Mouse (Mus musculus) forebrain, embryonic 10.5 days (tissue): ENCODE results near the gene Cacna1a. TPM values are rescaled to one million over a fixed set of nuclear protein-coding genes. Genes with fewer than 3 reads are reported as not detected.

ENCODE experiments used
- DNase-seq: peaks from one replicate; pipeline ENCODE4 v3.0.0-alpha.2; 2017; ENCODE audit warnings: low spot score; ENCODE audit errors: extremely low spot score
- H3K27ac ChIP-seq: fragments of 300-500 bp; sonication (generic); 2 replicates; pipeline ENCODE4 v1.5.1; 2016; ENCODE audit warnings: mild to moderate bottlenecking
- H3K27me3 ChIP-seq: fragments of 300-500 bp; sonication (generic); 2 replicates; pipeline ENCODE4 v1.6.1; 2016; ENCODE audit warnings: mild to moderate bottlenecking; ENCODE audit not compliant: poor library complexity, severe bottlenecking
- H3K36me3 ChIP-seq: fragments of 300-500 bp; sonication (generic); replicated peaks from 2 replicates; pipeline ENCODE4 v1.6.1; 2016; ENCODE audit warnings: mild to moderate bottlenecking, moderate library complexity
- H3K4me1 ChIP-seq: fragments of 300-500 bp; sonication (generic); 2 replicates; pipeline ENCODE4 v1.6.1; 2016
- H3K4me3 ChIP-seq: fragments of 300-500 bp; sonication (generic); 2 replicates; pipeline ENCODE4 v1.5.1; 2016; ENCODE audit warnings: mild to moderate bottlenecking, moderate library complexity
- H3K9me3 ChIP-seq: fragments of 300-500 bp; sonication (generic); 2 replicates; pipeline ENCODE4 v1.6.1; 2016; ENCODE audit warnings: mild to moderate bottlenecking, moderate library complexity
- WGBS: fragments of 180-500 bp; shearing (Covaris S2); methylation state at CpG from one replicate; pipeline ENCODE4 v1.1.7; 2016; 5-methylcytosine and 5-hydroxymethylcytosine counted together
- polyA plus RNA-seq: library from polyadenylated mRNA; unstranded; fragments of >200 nt; fragmentation: Nextera tagmentation; extraction: Ambion mirVana; gene quantifications from 2 replicates; pipeline ENCODE4 v1.2.1, GENCODE M21; 2016

Cacna1a gene
- polyA plus RNA-seq, 1 experiment from 2014 or later: 7.4 TPM

DNA sequence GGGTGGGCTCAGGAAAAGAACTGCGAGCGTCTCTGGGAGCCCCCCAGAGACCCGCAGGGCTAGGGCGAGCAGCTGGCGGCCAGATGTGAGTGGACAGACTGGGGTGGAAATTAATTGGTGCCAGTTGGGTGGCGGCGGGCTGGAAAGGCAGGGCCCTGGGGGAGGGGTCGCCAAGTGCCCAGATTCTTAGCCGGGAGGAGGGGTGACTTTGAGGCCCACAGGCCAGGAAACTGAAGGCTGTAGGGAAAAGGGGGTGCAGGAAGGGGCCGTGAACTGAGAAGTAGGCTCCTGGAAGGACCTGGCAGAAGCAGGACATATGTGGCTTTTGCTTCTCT lies 267.9 kb downstream of the Cacna1a start:
- H3K4me3 ChIP-seq: peak overlapping the region; percentile 53
- peak overlapping the region; percentile 95 for H3K27ac ChIP-seq
- no peaks in the 10 kb centered on the region for H3K9me3 ChIP-seq
- no peaks in the 10 kb centered on the region for H3K27me3 ChIP-seq
- no peaks in the 10 kb centered on the region for H3K36me3 ChIP-seq
- WGBS: 1% methylated on average over 10 of the region's 10 CpGs
- H3K4me1 ChIP-seq: peaks cover 76% of the 10 kb centered on the region
- DNase-seq: peak; percentile 83

DNA sequence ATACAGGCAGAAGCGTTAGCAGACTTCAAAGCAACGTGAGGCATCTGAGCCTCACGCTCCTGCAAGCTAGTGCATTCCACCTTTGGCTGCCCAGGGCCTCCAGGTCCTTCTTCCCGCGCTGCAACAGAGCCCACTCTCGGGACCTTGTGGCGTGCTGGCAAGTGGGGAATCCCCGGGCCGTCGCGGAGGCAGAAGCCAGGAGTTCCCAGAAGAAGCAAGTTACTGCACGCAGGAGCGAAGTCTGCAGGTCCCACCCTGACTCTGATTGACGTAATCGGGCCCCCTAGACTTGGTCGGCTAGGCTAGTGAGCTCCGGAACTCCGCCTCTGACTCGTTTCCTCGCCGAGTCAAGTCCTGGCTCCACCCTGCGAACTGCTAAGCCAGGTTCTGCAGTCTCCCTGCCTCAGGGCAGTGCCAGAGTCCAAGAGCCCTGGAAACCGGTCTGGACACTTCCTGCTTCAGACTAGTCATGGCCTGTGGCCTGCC lies 268.4 kb downstream of the Cacna1a start:
- Histone ChIP-seq H3K27ac (peak overlapping the region; percentile 95), H3K4me3 (peak overlapping the region; percentile 53), H3K36me3 (no peaks in the 10 kb centered on the region), H3K4me1 (peaks cover 78% of the 10 kb centered on the region), H3K9me3 (no peaks in the 10 kb centered on the region), H3K27me3 (no peaks in the 10 kb centered on the region)
- DNase-seq: peak; percentile 71
- 1% methylated on average over 23 of the region's 23 CpGs for WGBS

DNA sequence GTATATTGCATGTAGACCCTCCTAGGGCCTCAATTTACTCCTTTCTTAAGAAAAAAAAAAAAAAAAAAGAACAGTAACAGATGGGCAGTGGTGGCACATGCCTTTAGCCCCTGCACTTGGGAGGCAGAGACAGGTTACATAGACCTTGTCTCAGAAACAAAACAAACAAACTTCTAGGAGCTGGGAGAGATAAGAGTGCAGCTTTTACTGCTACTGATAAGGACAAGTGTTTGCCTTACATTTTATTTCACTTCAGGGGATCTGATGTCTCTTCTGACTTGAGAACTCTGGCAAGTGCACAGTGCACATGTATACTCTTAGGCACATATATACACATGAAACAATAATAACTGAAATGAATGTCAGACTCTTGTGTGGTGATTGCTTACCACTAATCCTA lies 269.0 kb downstream of the Cacna1a start:
- DNase-seq: no peak
- Histone ChIP-seq H3K27me3 (no peaks in the 10 kb centered on the region), H3K4me1 (peaks cover 83% of the 10 kb centered on the region), H3K4me3 (peak overlapping the region; percentile 53), H3K9me3 (no peaks in the 10 kb centered on the region), H3K27ac (peak overlapping the region; percentile 95), H3K36me3 (no peaks in the 10 kb centered on the region)

DNA sequence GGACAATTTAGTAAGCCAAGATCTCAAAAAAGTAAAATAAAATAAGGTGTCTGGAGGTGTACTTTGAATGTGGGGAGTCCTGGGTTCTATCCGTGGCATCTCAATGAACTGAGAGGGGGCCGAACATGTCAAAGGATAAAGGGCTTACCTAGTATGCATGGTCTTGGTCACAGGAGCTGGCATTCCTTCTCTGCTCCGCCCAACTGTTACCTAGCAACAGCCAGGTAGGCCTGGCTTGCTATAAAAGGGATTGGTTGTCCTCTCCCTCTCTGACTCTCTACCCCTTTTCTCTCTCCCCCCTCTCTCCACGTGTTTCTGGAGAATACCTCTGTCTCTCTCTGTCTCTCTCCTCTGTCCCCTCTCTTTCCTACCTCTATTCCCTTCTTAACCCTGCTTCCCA lies 269.4 kb downstream of the Cacna1a start:
- Histone ChIP-seq H3K36me3 (no peaks in the 10 kb centered on the region), H3K27ac (peak overlapping the region; percentile 95), H3K4me1 (peaks cover 83% of the 10 kb centered on the region), H3K4me3 (peak overlapping the region; percentile 53; the same call in 1 of the 2 replicates), H3K27me3 (no peaks in the 10 kb centered on the region), H3K9me3 (no peaks in the 10 kb centered on the region)
- 38% methylated on average over 4 of the region's 4 CpGs for WGBS
- no peak for DNase-seq

DNA sequence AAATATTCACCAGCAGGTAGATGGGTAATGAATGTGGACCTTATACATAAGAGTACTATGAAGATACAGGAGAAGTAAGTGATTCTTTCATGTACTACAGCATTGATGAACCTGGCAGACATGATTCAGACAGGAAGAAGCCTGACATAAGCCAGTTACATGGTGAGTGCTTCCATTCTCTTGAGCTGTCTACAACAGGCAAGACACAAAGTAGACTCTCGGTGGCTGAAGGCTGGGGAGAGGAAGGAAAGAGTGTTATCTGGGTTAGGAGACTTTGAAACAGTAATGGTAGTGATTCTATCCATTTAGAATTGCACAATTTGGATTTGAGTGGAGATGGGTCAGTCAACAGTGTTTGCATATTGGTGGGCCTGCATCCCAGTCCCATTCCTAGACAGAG lies 270.7 kb downstream of the Cacna1a start:
- H3K4me1 ChIP-seq: peaks cover 90% of the 10 kb centered on the region
- no peaks in the 10 kb centered on the region for H3K27me3 ChIP-seq
- H3K4me3 ChIP-seq: peak overlapping the region; percentile 97; the same call in 1 of the 2 replicates
- DNase-seq: no peak
- H3K9me3 ChIP-seq: no peaks in the 10 kb centered on the region
- no peaks in the 10 kb centered on the region for H3K36me3 ChIP-seq
- peak overlapping the region; percentile 94; the same call in 1 of the 2 replicates for H3K27ac ChIP-seq
- WGBS: 42% methylated on average over 1 of the region's 1 CpGs

DNA sequence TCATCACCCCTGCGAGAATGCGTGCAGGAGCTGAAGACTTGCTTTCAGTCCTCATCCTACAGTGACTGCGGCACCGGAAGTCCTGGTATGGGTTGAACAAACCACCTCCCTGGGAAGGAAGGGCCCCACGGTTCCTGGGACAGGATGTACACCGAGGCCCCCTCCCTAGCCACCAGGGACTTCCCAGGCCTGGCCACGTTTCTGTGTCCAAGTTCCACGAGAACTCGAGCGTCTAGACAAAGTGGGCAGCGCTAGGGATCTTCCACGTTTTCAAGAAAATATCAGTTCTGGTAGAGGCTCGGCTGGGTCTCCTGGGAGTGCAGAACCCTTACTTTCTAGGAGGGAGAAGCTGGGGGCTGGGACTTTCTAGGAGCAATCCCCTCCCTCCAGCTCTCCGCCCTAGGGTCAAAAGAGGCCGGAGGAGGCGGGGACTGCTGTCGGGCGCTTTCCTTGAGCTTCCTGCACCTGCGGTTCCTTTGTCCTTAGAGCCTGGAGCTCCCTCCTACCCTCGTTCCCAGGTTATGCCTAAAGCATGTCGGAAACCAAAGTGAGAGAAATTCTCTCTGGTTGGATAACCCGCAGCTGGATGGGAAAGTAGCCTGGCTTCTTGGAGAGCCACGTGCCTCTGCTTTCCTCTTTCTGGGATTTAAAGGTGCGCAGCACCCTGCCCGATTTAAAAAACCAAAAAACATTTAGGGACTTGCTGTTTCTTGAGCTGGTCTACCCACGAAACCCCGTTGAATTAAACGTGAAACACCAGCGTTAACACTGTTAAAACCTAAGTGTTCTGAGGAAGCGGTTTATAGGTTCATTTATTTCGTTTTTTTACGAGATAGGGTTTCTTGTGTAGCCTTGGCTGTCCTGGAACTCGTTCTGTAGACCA lies 271.9 kb downstream of the Cacna1a start:
- H3K4me3 ChIP-seq: peak overlapping the region; percentile 97
- no peaks in the 10 kb centered on the region for H3K9me3 ChIP-seq
- peaks cover 90% of the 10 kb centered on the region for H3K4me1 ChIP-seq
- H3K27ac ChIP-seq: peak overlapping the region; percentile 94
- under 1% methylated on average over 33 of the region's 33 CpGs for WGBS
- H3K27me3 ChIP-seq: no peaks in the 10 kb centered on the region
- no peaks in the 10 kb centered on the region for H3K36me3 ChIP-seq
- DNase-seq: peak; percentile 80

DNA sequence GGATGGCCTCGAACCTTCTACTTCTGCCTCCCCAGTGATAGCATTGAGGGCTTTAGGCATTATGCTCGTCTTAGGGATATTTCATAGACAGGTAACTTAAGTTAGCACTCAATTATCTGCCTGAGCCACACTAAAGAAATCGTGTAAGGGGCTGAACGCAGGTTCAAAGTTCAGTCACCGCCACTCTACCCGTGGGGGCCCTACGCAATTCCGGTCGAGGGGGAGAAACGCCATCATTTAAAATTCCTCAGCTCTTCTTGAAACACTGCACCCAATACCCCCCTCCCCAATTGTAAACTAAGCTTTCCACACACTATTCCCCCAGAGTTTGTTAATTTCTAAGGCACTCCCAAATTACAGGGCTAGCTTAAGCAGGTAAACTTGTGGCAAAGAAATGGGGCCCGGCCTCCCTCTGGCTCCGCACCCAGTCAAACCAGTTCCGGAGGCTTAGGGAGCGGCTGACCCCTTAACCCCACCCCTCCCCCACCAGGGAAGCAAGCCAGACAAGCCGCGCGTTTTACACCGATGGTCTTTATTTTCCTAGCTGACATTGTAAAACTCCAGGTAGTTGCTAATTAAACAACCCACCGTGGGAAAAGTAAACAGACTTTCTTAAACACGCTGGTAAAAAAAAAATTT lies 272.7 kb downstream of the Cacna1a start:
- Histone ChIP-seq H3K36me3 (no peaks in the 10 kb centered on the region), H3K27me3 (no peaks in the 10 kb centered on the region), H3K4me3 (peak overlapping the region; percentile 97), H3K27ac (peak overlapping the region; percentile 94), H3K9me3 (no peaks in the 10 kb centered on the region), H3K4me1 (peaks cover 90% of the 10 kb centered on the region)
- under 1% methylated on average over 20 of the region's 20 CpGs for WGBS
- DNase-seq: peak; percentile 64

DNA sequence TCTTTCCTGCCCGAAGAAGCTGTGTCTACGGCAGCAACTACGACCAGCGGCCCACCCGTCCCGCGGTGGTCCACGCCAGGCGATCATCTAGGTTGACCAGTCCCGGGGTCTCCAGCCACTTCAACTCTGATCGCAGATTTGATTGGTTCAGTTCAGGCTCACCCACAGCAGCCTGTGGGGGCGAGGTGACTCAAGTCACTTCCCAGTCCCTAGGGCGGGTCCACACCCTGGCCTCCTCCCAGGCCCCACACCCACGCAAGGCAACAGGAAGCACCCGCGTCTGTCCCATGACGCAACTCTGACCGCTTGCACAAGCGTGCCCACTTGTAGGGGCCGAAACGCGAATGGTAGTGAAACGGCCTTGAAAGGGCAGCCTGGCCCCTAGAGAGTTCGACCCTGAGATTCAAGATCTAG lies 273.2 kb downstream of the Cacna1a start:
- Histone ChIP-seq H3K27ac (peak overlapping the region; percentile 94), H3K4me3 (peak overlapping the region; percentile 97), H3K36me3 (peaks cover 1% of the 10 kb centered on the region), H3K4me1 (peaks cover 89% of the 10 kb centered on the region), H3K9me3 (no peaks in the 10 kb centered on the region), H3K27me3 (no peaks in the 10 kb centered on the region)
- WGBS: under 1% methylated on average over 24 of the region's 24 CpGs
- peak; percentile 69 for DNase-seq

DNA sequence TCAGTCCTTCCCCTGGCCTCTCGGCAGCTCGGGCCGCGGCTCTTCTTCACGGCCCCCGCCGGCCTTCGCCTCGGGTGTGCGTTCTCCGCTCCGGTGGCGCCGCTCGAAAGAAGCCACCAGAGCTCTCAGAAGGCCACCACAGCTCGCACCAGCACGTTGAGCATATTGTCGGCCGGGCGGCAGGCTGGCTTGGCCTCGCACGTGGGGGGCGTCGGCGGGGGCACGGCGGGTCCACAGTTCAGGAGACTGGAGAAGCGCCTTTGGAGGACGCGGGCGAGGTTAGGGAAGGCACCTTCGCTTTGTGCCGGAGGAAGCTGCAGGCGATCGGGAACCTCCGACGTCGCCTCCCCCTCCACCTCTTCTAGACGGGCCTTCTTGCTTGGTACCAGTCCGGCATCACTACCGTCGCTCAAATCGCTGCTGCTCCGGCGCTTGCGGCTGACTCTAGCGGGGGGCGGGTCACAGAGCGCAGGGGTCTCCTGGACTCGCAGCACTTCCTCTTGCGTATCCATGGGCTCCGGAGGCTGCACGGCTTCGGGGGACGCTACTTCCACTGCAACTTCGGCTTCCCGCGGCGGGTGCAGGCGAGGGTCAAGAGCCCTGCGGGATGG lies 273.8 kb downstream of the Cacna1a start:
- Histone ChIP-seq H3K4me1 (peaks cover 89% of the 10 kb centered on the region), H3K36me3 (peaks cover 7% of the 10 kb centered on the region), H3K9me3 (no peaks in the 10 kb centered on the region), H3K27me3 (no peaks in the 10 kb centered on the region), H3K4me3 (peak overlapping the region; percentile 97), H3K27ac (peak overlapping the region; percentile 94)
- DNase-seq: peak; percentile 73
- under 1% methylated on average over 61 of the region's 61 CpGs for WGBS

DNA sequence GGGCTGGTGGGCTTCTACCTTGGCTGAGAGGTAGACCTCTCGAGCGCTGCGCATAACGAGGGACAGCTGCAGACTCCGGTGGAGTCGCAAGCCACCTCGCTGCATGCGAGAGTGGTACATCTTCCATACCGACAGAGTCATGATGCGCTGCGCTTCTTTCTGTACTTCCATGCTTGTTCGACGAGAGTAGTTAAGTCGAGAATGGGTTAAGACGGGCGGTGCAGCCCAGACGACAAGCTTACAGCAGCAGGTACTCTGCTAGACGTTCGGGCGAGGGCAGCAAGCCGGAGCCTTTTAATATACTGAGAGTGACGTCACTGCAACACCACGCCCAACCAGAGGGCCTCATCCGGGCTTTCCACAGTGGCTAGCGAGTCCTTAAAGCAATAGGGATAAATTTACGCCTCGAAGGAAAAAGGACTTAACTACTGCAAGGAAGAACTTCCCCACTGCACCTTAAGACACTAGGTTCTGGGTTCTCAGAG lies 274.4 kb downstream of the Cacna1a start, which contains the start of gene Ier2:
Gene Ier2, minus strand, starts transcription at position 272 of the 485 bp plus-strand sequence.
- WGBS: under 1% methylated on average over 27 of the region's 27 CpGs
- DNase-seq: peak; percentile 95
- peaks cover 11% of the 10 kb centered on the region for H3K36me3 ChIP-seq
- H3K27me3 ChIP-seq: no peaks in the 10 kb centered on the region
- H3K4me3 ChIP-seq: peak within 1 kb of the TSS; percentile 97
- H3K4me1 ChIP-seq: peaks cover 84% of the 10 kb centered on the region
- H3K27ac ChIP-seq: peak within 1 kb of the TSS; percentile 94
- no peaks in the 10 kb centered on the region for H3K9me3 ChIP-seq

DNA sequence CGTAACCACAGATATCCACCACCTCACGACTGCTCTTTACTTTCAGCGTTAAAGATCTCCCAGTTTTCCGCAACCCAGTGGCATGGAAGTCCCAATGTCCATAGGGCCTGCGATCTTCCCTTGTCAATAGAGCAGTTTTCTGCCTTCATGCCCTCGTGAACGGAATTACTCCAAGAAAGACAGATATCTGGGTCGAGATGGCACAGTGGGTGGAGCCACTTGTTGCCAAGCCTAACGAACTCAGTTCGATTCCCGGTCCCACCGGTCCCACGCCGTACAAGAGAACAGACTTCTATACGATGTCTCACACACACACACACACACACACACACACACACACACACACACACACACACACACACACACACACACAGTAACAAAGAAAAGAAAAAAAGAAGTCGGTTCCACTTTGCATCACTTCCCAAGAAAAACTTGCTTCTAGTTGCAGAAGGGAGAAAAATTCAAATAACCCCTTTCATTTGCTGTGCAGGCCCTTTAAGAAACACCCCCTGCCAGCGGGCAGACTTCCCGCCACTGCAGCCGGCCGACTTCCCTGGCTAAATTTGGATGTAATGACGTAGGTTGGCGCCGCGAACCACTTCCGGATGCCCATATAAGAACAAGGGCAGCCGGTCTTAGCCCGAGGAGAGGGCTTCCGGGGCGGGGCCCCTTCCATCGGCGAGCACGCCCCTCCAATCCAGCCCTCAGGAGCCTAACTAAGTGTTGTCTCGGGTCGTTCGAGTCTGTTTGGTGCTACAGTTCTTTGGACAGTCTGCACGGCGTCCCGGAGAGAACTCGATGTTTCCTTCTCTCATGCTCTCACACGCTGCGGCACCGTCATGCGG lies 275.5 kb downstream of the Cacna1a start:
- H3K27ac ChIP-seq: peak overlapping the region; percentile 94
- no peaks in the 10 kb centered on the region for H3K9me3 ChIP-seq
- 3% methylated on average over 43 of the region's 43 CpGs for whole genome bisulfite sequencing
- no peaks in the 10 kb centered on the region for H3K27me3 ChIP-seq
- peaks cover 73% of the 10 kb centered on the region for H3K4me1 ChIP-seq
- peak overlapping the region; percentile 97 for H3K4me3 ChIP-seq
- peaks cover 22% of the 10 kb centered on the region for H3K36me3 ChIP-seq
- peak; percentile 97 for DNase-seq
